Mouse (Mus musculus) megakaryocyte progenitor cell, adult 5-6 weeks (primary cell): Measurements from ENCODE around the gene Ctps. TPM values are rescaled to one million over a fixed set of nuclear protein-coding genes. Genes with fewer than 3 reads are reported as not detected.
"Not testable (repeated sequence)": the region's sequence is repeated elsewhere in the genome, so short reads cannot be mapped to it uniquely, and the experiment has no call there.

Experiments
- ATAC-seq: replicated peaks from 2 replicates; pipeline ENCODE4 v1.8.0; 2016; ENCODE audit warnings: mild to moderate bottlenecking, moderate TSS enrichment, inconsistent platforms; ENCODE audit not compliant: poor library complexity
- total RNA-seq, 2 experiments: library from RNA; stranded (forward) in 1 of 2; stranded (reverse) in 1 of 2; fragments of 157-497, 149-512 nt in 1 of 2; fragments of 200-1000 nt in 1 of 2; gene quantifications; 2 replicates each; pipeline versions ENCODE4 v1.2.3 to v1.2.4; 2015 to 2017

The Ctps gene
- total RNA-seq (2015) (42.0 and 45.9 TPM in 2 replicates), total RNA-seq (2017) (49.9 and 60.3 TPM in 2 replicates)

DNA sequence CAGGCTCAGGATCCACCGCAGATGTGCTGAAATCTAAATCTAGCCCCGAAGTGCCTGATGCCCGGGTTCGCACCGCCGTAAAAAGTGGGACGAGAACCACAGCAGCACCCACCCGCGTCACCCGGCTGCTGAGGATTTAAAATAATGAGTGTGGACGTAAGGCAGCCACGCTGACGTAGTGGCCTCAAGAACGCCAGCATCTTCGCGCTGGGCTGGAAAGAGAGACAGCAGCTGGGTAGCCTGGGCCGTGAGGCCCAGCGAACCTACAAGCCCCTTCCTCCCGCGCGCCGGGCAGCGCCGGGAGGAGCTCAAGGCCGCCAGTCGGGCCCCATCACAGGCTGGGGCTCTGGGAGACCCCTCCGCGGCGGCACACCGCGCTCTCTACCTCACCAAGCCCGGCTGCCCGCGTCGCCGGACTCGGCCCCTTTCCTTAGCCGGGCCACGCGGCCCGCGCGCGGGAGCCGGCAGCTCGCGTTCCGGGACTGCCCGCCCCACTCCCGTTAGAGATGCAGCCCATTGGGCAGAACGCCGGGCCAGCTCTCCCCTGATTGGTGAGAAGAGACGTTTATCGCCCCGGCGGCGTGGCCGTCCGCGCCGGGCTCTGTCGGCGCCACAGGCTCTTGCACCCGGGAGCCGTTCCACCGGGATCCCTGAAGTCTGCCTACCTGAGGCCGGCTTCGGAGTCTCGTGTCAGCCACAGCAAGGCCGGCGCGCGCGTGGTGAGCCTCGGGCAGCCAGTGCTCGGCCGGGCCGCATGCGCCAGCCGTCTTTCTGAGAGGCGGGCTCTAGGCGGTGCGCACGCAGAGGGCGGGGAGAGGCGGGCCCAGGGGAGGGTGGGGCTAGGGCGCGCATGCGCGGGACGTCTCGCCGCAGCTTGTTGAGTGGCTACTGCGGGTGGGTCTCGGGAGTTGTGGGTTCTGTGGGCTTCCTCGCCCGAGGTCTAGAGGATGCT lies at the start of gene Ctps:
Gene Ctps, minus strand, starts transcription at position 791 of the 952 bp plus-strand sequence.
- peak; percentile 87 for ATAC-seq

DNA sequence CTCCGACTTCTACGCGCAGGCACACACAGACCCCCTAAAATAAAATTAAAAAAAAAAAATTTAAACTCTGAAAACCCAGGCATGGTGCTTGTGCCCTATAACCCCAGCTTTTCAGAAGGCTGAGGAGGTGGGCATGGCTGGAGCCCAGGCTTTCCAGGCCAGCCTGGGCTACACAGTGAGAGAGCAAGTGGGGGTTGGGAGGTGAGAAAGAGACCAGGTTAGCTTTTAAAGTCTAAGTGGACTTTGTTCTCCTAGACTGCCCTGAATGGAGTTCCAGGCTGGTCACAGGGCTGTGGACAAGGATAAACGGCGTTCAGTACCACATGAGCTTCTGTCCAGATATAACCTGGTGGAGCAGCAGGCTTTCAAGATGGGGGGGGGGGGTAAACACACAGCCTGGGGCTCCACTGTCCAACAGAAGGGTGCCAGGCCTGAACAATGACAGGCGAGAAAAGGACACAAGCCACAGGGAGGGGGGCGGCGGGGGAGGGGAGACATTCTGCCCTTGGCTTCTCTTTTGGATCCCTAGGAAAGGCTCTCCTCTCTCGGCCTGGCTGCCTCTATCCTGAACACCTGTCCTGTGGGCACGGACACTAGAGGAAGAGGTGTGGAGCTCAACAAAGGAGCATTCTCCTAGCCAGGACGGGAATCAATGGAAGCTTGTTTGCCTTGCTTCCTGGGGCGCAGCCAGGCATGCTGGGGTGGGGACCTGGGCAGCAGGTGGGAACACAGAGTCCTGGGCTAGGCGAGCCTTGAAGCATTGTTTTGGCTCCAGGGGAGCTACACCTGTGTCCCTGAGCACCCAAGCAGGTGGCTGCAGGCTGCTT lies 46.3 kb upstream of the Ctps start:
- no peak for ATAC-seq

DNA sequence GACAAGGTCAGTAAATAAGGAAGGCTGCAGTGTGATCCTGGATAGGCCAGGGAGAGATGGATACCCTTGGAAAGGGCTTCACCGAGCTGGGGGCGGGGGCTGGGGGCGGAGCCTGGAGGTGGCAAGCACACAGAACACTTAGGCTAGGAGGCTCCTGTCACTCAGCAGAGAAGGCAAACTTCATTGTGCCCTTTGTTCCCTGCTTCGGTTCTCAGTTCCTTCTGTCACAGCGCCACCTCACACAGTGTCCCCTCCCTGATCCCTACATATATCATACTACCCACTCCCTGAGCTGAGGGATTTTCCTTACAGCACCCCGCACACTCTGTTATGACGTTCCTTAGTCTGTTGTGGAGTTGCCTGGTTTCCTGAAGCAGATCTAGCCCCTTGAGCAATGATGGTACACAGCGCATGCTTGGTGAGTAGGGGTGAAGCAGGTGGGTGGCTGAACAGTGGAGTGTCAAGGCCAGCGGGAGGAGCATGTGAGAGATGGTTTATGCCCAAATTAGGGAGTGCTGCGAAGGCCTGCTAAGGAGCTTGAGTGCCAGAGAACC lies 45.5 kb upstream of the Ctps start:
- ATAC-seq, result no peak

DNA sequence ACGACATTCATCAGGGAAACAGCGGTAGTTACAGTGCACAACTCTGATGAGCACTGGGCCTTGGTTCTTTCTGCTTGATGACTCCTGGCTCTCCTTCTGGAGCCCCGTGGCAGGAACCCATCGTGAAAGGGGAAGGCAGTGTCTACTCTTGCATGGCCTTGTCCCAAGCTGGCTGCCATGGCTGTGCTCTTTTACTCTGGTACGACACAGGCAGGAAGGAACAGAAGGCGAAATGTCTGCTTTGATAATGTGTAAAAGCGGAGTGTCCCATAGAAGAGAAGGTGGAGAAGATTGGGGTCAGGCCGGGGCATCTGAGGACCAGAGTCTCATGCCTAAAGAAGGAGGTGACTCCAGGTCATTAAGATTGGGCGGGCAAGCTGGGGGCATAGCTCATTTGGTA lies 44.6 kb upstream of the Ctps start:
- no peak for ATAC-seq

DNA sequence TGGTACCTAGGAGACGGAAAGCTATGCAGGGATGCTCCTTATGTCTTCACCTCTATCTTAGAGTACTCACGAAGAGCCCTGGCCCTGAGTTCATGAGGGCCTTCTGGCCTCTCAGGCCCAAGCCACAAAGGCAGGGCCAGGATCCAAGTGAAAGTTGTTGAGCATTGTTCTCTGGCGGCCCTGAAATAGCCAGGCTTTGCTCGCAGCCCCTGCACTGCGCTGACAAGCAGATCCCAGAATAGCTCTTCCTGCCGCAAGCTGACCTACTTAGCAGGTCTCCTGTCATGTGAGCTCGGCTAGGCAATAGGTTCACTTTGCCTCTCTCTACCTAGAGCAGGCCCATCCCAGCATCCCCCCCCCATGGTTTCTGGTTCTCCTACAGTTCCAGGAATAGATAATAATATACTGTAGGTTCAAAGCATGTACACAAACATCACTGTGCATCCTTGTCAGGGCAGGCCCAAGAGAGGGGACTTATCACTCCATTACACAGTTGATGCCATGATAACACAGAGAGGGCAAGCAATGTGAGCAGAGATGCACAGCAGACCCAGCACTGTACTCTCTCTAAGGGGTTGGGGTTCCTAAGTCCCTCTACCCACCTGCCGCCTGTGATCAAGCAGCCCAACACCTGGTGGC lies 43.7 kb upstream of the Ctps start:
- 0 out of 2 replicates have a peak, but pooled peaks have one; percentile 12 for ATAC-seq

DNA sequence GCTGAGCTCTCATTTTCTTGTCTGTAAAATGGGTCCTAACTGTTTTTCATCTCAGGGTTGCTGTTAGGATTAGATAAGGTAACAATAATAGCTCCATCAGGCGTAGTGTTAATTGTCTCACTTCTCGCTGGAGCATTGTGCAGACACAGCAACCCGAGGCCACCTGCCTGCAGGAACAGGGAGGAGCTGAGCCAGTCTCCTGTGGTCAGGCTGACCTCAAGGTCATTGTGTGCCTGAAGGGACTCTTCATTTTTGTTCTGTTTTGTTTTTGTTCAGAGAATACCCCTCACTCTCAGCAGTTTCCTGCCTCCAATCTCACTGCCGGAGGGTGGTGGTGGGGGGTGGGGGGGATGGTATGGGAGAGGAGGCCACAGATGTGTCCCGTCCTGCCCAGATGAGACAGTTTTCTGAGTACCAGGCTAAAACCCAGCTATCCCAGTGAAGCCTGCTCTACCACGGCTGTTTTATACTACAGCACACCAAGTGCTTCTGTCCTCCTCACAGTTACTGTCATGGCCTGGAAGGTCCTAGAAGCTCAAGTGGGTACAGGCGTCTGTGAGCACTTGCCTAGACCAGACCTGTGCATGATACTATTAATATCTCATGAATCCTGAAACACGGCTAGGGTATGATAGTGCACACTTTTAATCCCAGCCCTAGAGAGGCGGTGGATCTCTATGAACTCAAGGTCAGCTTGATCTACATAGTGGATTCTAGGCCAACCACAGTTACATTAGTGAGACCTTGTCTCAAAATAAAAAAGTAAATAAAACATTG lies 42.4 kb upstream of the Ctps start:
- peak; percentile 49; the same call in 1 of the 2 replicates for ATAC-seq

DNA sequence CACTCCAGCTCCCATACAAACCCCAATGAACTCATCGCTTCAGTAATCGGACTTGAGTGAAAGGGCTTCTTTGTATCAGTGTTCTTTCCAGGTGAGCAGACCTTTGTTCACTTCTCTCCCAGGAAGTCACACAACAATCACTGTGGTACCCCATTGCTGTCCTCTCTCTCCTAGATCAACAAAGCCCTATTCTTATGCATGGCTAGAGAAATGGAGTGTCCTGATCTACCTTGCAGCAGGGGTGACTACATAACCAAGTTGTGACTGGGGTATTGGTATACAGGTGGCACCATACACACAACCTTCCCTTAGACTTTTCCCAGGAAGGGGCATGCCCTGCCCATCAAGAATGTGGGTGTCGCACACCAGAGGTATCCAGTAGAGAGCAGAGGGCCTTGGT lies 40.9 kb upstream of the Ctps start:
- no peak for ATAC-seq

DNA sequence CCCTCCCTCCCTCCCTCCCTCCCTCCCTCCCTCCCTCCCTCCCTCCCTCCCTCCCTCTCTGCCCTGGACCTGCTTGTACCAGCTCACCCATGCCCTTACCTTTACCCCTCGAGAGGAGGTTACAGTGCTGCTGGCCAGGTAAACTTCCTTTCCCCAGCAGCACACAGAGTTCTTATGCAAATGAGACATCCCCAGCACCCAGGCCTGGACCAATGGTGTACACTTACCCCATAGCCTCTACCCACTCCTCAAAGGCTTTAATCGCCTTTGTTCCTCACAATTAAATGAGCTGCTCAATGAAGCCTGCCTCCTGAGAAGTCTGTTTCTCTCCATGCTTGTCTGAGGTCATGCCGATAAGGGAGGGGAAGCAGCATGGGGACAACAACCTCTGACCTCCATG lies 36.9 kb upstream of the Ctps start:
- ATAC-seq, result no peak

DNA sequence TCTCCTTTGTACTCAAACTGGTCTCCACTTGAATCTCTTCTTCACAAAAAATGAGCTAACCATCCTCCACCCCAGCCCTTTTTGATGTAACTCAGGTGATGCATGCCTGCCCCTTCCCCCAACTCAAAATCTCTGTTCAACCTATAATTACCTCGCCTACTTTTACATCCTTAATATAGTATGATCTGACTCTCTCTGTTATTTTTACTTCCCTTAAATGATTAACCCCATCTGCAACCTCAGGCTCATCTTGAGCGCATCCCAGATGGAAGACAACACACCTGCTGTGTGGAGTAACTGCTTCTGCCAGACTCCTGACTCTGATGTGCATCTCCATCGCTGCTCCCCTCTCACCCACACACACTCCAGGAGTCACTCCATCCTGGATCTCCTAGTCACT lies 32.6 kb upstream of the Ctps start:
- ATAC-seq, result no peak

DNA sequence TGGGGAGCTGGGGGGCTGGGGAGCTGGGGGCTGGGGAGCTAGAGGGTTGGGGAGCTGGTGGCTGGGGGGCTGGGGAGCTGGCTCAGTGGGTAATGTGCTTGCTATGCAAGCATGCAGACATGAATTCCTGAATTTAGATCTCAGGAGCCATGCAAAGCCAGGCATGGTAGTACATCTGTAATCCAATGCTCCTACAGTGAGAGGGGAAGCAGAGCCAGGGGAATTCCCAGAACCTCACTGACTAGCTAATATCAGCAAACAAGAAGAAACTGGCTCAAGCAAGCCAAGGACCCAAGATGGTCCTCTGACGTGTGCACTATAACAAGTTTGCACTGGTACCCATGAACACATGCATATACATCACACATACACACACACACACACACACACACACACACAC lies 31.7 kb upstream of the Ctps start:
- no peak for ATAC-seq

DNA sequence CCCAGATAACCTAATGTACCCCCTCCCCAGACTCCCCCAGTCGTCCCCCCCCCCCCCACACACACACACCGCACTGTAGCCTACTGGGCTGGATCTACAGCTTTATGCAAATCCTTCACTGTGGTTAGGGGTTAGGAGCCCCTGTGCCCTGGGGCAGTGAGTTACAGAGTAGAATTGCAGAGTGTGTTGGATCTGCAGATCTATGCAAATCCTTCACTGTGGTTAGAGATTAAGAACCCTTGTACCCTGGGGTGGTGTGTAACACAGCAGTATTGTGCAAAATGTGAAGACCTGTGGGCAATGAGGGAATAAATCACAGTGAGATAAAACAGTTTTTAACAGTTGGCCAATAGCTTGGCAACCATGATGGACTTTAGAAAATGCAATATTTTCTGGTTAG lies 28.8 kb upstream of the Ctps start:
- ATAC-seq, result no peak; the same call in 1 of the 2 replicates

DNA sequence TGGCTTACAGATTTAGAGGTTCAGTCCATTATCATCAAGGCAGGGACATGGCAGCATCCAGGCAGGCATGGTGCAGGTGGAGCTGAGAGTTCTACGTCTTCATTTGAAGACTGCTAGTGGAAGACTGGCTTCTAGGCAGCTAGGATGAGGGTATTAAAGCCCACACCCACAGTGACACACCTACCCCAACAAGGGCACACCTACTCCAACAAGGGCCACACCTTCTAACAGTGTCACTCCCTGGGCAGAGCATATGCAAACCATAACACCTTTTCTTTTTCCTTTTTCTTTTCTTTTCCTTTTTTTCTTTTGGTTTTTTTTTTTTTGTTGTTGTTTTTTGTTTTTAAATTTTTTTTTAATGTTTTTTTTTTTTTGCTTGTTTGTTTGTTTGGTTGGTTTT lies 26.1 kb upstream of the Ctps start:
- ATAC-seq, result not testable (repeated sequence)

DNA sequence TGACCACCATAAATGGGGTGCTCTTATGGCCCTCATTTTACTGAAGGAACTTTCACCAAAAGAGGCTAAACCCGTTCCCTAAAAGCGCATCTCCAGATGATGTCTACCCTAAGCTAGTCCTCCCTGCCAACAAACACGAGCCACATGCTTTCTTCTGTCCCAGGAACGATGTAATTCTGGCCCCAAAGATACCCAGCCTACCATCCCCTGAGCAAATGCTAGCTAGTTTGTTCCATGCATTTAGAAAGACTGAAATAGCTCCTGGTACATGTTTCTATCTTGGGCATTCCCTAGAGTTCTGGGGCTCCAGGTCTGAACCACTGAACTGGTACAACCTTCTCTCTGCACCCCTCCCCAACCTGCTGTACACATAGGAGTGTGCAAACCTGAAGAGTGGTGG lies 20.9 kb upstream of the Ctps start:
- ATAC-seq, result no peak

DNA sequence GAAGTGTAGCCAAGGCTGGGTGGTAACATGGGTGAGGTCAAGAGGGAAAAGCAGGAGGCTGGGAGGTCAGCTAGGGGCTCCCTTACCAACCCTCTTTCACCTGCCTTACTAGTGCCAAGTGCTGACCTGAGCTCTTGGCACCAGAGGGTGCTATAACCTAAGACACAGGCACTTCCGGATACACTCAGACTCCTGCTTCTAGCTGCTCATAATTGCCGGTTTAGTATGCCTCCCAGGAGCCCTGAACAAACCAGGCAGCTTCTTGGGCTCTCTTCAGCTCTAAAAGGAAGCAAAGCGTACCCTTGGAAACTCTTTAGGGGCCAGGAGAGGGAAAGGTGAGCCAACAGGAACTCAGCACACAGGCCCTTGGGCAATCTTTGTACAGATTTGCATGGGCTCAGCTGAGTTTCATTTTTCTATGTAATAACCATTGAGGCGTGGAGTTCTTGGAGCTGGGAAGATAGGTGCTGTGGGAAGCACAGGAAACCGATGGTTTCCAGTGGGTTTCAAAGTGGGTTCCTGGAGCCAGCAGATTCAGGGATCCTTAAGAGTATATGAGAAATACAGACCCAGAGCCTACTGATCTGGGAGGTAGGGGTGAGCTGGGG lies 19.8 kb upstream of the Ctps start:
- peak; percentile 91 for ATAC-seq

DNA sequence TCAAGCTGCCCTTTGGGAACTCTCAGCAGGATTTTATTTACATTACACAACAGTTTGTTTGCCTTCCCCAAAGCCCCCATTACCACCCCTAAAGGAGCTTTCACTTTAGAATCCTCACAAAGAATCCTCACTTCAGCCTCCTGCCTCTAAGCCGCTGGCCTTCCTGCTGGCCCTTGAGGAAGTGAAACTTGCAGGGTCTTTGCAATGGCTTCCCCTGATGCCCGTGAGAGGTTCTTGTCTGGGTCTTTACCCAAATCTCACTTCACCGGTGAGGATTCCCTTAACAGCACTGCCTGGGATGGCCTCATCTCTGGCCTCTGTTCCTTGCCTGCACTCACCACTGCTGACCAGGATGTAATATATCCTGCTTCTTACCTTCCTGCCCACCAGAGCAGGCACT lies 19.0 kb upstream of the Ctps start:
- peak; percentile 43 for ATAC-seq

DNA sequence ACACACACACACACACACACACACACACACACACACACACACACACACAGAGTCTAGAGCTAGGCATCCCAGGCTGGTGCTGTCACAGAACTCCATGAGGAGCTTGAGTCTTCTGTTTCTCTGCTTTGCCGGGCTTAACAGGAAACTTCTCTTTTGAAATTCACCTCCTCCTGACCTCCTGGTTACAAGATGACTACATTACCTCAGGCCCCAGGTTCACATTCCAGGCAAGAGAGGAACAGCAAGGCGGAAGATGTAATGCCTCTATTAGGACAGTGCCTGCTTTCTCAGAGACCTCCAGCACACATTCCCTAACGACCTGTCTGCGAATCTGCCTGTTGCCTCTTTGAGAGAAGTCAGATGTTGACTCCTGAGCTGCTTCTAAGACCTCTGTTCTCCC lies 18.4 kb upstream of the Ctps start, which contains the start of gene Gm8439:
Gene Gm8439, plus strand, starts transcription at position 301 of the 400 bp plus-strand sequence.
- ATAC-seq, result no peak

DNA sequence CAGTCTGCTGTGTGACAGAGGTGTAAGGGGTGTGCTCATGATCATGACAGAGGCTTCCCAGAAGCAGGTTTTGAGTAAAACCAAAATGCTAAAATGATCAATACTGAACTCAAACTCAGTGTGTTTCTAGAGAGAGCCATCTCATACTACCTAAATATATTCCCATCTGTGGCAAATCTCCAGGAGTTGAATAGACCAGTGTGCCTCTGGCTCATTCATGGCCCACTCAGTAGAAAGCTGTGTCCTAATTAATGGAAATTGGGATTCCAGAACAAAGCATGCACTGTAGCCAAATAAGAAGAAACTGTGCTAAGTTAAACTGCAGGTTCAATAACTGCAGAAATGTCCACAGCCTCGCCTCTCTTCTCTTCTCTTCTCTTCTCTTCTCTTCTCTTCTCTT lies 16.9 kb upstream of the Ctps start:
- ATAC-seq, result no peak; the same call in 1 of the 2 replicates

DNA sequence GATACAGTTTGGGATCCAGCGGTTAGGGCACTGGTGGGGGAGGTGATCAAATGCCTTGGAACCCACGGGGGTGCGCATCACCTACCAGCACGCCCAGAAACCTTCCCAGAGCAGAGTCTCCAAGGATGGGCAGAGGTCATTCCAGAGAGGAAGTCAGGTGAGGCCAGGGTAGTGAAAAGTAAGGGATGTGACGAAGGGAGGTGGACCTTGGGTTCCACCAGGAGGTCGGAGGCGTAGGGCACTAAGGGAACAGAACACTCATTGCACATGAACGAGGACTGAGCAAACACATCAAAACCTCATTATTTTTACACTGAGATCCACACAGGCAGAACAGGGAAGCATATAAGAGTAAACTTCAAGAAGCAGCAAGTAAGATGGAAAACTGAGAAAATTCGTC lies 11.6 kb upstream of the Ctps start:
- ATAC-seq, result no peak

DNA sequence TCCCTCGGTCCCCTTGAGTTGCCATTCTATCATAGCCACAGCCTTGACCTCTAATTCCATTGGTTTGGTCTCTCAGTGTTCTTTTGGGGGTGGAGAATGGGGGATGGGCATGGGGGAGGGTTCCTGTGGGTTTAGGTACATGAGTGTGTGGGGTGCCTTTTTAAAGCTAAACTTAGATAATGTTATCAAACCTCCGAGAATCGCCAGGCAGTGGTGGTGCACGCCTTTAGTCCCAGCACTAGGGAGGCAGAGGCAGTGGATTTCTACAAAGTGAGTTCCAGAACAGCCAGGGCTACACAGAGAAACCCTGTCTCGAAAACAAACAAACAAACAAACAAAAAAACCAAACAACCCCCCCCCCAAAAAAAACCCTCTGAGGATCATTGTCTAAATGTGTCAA lies 10.8 kb upstream of the Ctps start:
- ATAC-seq, result no peak

DNA sequence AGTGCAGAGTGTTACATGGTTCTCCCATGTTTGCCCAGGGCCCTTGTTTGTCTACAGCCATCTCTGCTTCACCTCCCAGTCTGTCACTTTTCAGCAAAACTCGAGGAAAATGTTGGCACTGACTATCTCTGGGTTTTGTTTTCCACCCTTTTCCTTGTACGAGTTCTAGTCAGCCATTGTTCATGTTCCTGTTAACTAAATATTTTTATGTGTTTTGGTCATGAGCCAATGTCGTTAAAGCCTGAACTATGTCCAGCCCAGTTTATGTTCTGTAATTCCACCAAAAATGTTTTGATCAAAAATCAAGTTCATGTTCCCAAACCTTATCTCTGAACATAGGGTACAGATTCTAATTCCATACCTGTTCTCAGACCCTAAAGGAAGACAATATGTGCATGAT lies 1.6 kb upstream of the Ctps start:
- no peak for ATAC-seq
